Mouse (Mus musculus) erythroblast, embryonic 14.5 days (primary cell): ENCODE results near the gene Ace2.

Experiments
- GATA1 ChIP-seq: IDR thresholded peaks from 2 replicates; pipeline ENCODE4 v1.6.1; 2012; ENCODE audit warnings: low read length, inconsistent platforms, mixed read lengths
- TAL1 ChIP-seq: IDR thresholded peaks from 3 replicates; pipeline ENCODE4 v1.6.1; 2012; ENCODE audit warnings: low read length, inconsistent platforms, mixed read lengths

- TF ChIP-seq GATA1 (no peak), TAL1 (no peak)
Measured at GRCm38 (mm10) chrX:164095838-164096237, 43.3 kb upstream of the Ace2 start.
